Mouse (Mus musculus): ENCODE measurements around the gene Golga3. TPM values are rescaled to one million over a fixed set of nuclear protein-coding genes. Genes with fewer than 3 reads are reported as not detected.

Golga3 gene
- polyA plus RNA-seq, 2 experiments: 20.4 to 30.8 TPM

- ATAC-seq (ENCODE audit: low FRiP score, low read depth): no peak
- H3K4me2 ChIP-seq (replicated peaks; ENCODE audit: low read depth, low read length, severe bottlenecking): no peak overlapping the region
- H3K27me3 ChIP-seq (ENCODE audit: control insufficient read depth, insufficient read depth, low read length): no peaks in the 10 kb centered on the region
- DNase-seq (ENCODE audit: low spot score): no peak
- H3K9ac ChIP-seq (ENCODE audit: low read depth, low read length, severe bottlenecking): no peak overlapping the region
- no peak overlapping the region for H3K4me3 ChIP-seq (replicated peaks; ENCODE audit: low read length)
- no peak for TF ChIP-seq POLR2A (IDR thresholded peaks at IDR 0.05; ENCODE audit: borderline replicate concordance, extremely low read depth, insufficient read depth, insufficient read length)
- peaks cover 6% of the 10 kb centered on the region for H3K4me1 ChIP-seq (ENCODE audit: control insufficient read depth, insufficient read depth, low read length)
- 95% methylated on average over 5 of the region's 5 CpGs for WGBS
- peaks cover 46% of the 10 kb centered on the region for H3K36me3 ChIP-seq (ENCODE audit: control insufficient read depth, insufficient read depth, low read length)
- no peaks in the 10 kb centered on the region for H3K9me3 ChIP-seq (ENCODE audit: control insufficient read depth, low read length)
- no peak overlapping the region for H3K27ac ChIP-seq (replicated peaks; ENCODE audit: low read depth, low read length)
Measured at GRCm38 (mm10) chr5:110181716-110182115, 5.2 kb downstream of the Golga3 start.

- DNase-seq (ENCODE audit: low spot score) (no peak), ATAC-seq (ENCODE audit: low FRiP score, low read depth) (no peak)
- H3K9ac ChIP-seq (ENCODE audit: low read depth, low read length, severe bottlenecking): no peak overlapping the region
- no peak overlapping the region for H3K4me2 ChIP-seq (replicated peaks; ENCODE audit: low read depth, low read length, severe bottlenecking)
- peaks cover 84% of the 10 kb centered on the region for H3K36me3 ChIP-seq (ENCODE audit: control insufficient read depth, insufficient read depth, low read length)
- no peaks in the 10 kb centered on the region for H3K4me1 ChIP-seq (ENCODE audit: control insufficient read depth, insufficient read depth, low read length)
- TF ChIP-seq POLR2A (IDR thresholded peaks at IDR 0.05; ENCODE audit: borderline replicate concordance, extremely low read depth, insufficient read depth, insufficient read length): no peak
- H3K27ac ChIP-seq (replicated peaks; ENCODE audit: low read depth, low read length): no peak overlapping the region
- 87% methylated on average over 10 of the region's 10 CpGs for WGBS
- H3K9me3 ChIP-seq (ENCODE audit: control insufficient read depth, low read length): no peaks in the 10 kb centered on the region
- H3K4me3 ChIP-seq (replicated peaks; ENCODE audit: low read length): no peak overlapping the region
- no peaks in the 10 kb centered on the region for H3K27me3 ChIP-seq (ENCODE audit: control insufficient read depth, insufficient read depth, low read length)
Measured at GRCm38 (mm10) chr5:110203164-110203895, 26.8 kb downstream of the Golga3 start.

GRCm38 (mm10) chr5:110204777-110205176 lies 28.3 kb downstream of the Golga3 start:
- WGBS: 80% methylated on average over 6 of the region's 6 CpGs
- TF ChIP-seq POLR2A (IDR thresholded peaks at IDR 0.05; ENCODE audit: borderline replicate concordance, extremely low read depth, insufficient read depth, insufficient read length): no peak
- Histone ChIP-seq H3K27me3 (ENCODE audit: control insufficient read depth, insufficient read depth, low read length) (no peaks in the 10 kb centered on the region), H3K4me3 (replicated peaks; ENCODE audit: low read length) (no peak overlapping the region), H3K9ac (ENCODE audit: low read depth, low read length, severe bottlenecking) (no peak overlapping the region), H3K27ac (replicated peaks; ENCODE audit: low read depth, low read length) (no peak overlapping the region), H3K4me2 (replicated peaks; ENCODE audit: low read depth, low read length, severe bottlenecking) (no peak overlapping the region), H3K9me3 (ENCODE audit: control insufficient read depth, low read length) (no peaks in the 10 kb centered on the region), H3K36me3 (ENCODE audit: control insufficient read depth, insufficient read depth, low read length) (peaks cover 95% of the 10 kb centered on the region), H3K4me1 (ENCODE audit: control insufficient read depth, insufficient read depth, low read length) (no peaks in the 10 kb centered on the region)
- ATAC-seq (ENCODE audit: low FRiP score, low read depth) (no peak), DNase-seq (ENCODE audit: low spot score) (no peak)

GRCm38 (mm10) chr5:110211312-110211711 lies 34.8 kb downstream of the Golga3 start:
- no peak for ATAC-seq (ENCODE audit: low FRiP score, low read depth)
- Histone ChIP-seq H3K27ac (replicated peaks; ENCODE audit: low read depth, low read length) (no peak overlapping the region), H3K27me3 (ENCODE audit: control insufficient read depth, insufficient read depth, low read length) (no peaks in the 10 kb centered on the region), H3K36me3 (ENCODE audit: control insufficient read depth, insufficient read depth, low read length) (peaks cover 97% of the 10 kb centered on the region), H3K4me2 (replicated peaks; ENCODE audit: low read depth, low read length, severe bottlenecking) (no peak overlapping the region), H3K4me1 (ENCODE audit: control insufficient read depth, insufficient read depth, low read length) (no peaks in the 10 kb centered on the region), H3K9ac (ENCODE audit: low read depth, low read length, severe bottlenecking) (no peak overlapping the region), H3K9me3 (ENCODE audit: control insufficient read depth, low read length) (no peaks in the 10 kb centered on the region), H3K4me3 (replicated peaks; ENCODE audit: low read length) (no peak overlapping the region)
- WGBS: 81% methylated on average over 2 of the region's 2 CpGs
- DNase-seq (ENCODE audit: low spot score): no peak
- TF ChIP-seq POLR2A (IDR thresholded peaks at IDR 0.05; ENCODE audit: borderline replicate concordance, extremely low read depth, insufficient read depth, insufficient read length): no peak

DNA sequence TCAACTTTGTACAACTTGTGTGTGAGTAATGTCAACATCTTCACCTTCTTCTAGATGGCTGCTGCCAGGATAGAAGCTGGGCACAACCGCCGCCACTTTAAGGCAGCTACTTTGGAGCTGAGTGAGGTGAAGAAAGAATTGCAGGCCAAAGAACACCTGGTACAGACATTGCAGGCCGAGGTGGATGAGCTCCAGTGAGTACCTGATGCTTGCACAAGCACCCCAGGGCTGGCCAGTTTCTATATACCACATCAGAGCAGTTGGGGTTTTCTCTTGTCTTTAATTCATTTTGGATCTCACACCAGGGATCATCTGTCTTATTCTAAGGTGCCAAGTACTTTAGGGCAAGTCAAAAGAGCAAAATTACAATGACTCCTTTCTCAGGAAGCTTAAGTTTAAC lies 40.3 kb downstream of the Golga3 start:
- no peak for ATAC-seq (ENCODE audit: low FRiP score, low read depth)
- no peaks in the 10 kb centered on the region for H3K4me1 ChIP-seq (ENCODE audit: control insufficient read depth, insufficient read depth, low read length)
- H3K4me2 ChIP-seq (replicated peaks; ENCODE audit: low read depth, low read length, severe bottlenecking): no peak overlapping the region
- H3K27ac ChIP-seq (replicated peaks; ENCODE audit: low read depth, low read length): no peak overlapping the region
- 92% methylated on average over 3 of the region's 3 CpGs for WGBS
- TF ChIP-seq POLR2A (IDR thresholded peaks at IDR 0.05; ENCODE audit: borderline replicate concordance, extremely low read depth, insufficient read depth, insufficient read length): no peak
- no peak overlapping the region for H3K4me3 ChIP-seq (replicated peaks; ENCODE audit: low read length)
- H3K9me3 ChIP-seq (ENCODE audit: control insufficient read depth, low read length): no peaks in the 10 kb centered on the region
- no peak overlapping the region for H3K9ac ChIP-seq (ENCODE audit: low read depth, low read length, severe bottlenecking)
- no peaks in the 10 kb centered on the region for H3K27me3 ChIP-seq (ENCODE audit: control insufficient read depth, insufficient read depth, low read length)
- peaks cover 96% of the 10 kb centered on the region for H3K36me3 ChIP-seq (ENCODE audit: control insufficient read depth, insufficient read depth, low read length)
- DNase-seq (ENCODE audit: low spot score): no peak

All from limb, embryonic 14.5 days (tissue).